Mouse (Mus musculus): ENCODE measurements around the gene G3bp1.

- no peak for TF ChIP-seq MEF2A (IDR thresholded peaks at IDR 0.05; ENCODE audit: borderline replicate concordance, low read depth, low read length)
- TF ChIP-seq CTCF (conservative IDR thresholded peaks at IDR 0.05 in 1 of 2, IDR thresholded peaks at IDR 0.05 in 1 of 2; ENCODE audit: low read depth in 2 of 2, low read length in 2 of 2) = peak; percentile 95 to 96
- no peak for TF ChIP-seq POLR2A (IDR thresholded peaks at IDR 0.05; ENCODE audit: low read depth, low read length)
- no peak for TF ChIP-seq HCFC1 (IDR thresholded peaks at IDR 0.05; ENCODE audit: low read depth, low read length)
- TF ChIP-seq UBTF (IDR thresholded peaks at IDR 0.05; ENCODE audit: low read depth, low read length) = no peak
- TF ChIP-seq ZNF384 (IDR thresholded peaks at IDR 0.05; ENCODE audit: low read depth, low read length) = no peak
- TF ChIP-seq RAD21 (IDR thresholded peaks at IDR 0.05; ENCODE audit: low read depth, low read length) = peak; percentile 95
- no peak for TF ChIP-seq MXI1 (IDR thresholded peaks at IDR 0.05; ENCODE audit: low read depth, low read length)
- no peak for TF ChIP-seq TCF12 (IDR thresholded peaks at IDR 0.05; ENCODE audit: low read depth, low read length)
- no peak for TF ChIP-seq TBP (conservative IDR thresholded peaks at IDR 0.05; ENCODE audit: low read depth, low read length)
These were observed 22.9 kb upstream of the G3bp1 start for GRCm38 (mm10) chr11:55446579-55446978.
